Mouse (Mus musculus) spleen, adult 2 months (tissue): ENCODE results near the gene Fancd2os.

Source experiments
- CTCF ChIP-seq: fragments of 200-500 bp; IDR thresholded peaks from 2 replicates; pipeline ENCODE4 v1.5.1; 2011; ENCODE audit warnings: mild to moderate bottlenecking, inconsistent platforms; ENCODE audit not compliant: insufficient read depth, insufficient read length, insufficient replicate concordance; ENCODE audit errors: extremely low read depth
- POLR2A ChIP-seq: fragments of 200-500 bp; IDR thresholded peaks from 2 replicates; pipeline ENCODE4 v1.6.1; 2011; ENCODE audit warnings: low read depth, low read length, inconsistent platforms

DNA sequence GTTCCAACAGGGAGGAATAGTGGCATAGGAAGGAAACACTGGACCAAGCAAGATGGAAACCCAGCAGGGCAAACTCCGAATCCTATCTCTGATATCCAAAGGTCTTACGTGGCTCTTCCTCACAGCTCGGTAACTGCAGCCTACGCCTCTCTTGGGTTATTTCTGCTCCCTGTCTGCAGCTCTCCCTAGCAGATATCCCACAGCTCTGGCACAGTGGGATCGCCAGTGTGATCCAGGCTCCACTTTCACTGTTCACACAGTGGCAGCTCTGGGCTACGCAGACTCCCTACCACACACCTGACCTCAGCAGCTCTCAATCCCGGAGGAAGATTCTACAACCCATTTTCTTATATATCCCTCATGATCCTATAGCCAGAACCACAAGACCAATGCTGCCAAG lies 13.6 kb upstream of the Fancd2os start:
- TF ChIP-seq POLR2A (no peak), CTCF (no peak)
